Mouse (Mus musculus) cerebellum, adult 9-10 months (tissue): ENCODE measurements around the gene Mcub.

Source experiments
- DNase-seq: peaks from one replicate; pipeline ENCODE4 v3.0.0; 2022

Gene Mcub

DNA sequence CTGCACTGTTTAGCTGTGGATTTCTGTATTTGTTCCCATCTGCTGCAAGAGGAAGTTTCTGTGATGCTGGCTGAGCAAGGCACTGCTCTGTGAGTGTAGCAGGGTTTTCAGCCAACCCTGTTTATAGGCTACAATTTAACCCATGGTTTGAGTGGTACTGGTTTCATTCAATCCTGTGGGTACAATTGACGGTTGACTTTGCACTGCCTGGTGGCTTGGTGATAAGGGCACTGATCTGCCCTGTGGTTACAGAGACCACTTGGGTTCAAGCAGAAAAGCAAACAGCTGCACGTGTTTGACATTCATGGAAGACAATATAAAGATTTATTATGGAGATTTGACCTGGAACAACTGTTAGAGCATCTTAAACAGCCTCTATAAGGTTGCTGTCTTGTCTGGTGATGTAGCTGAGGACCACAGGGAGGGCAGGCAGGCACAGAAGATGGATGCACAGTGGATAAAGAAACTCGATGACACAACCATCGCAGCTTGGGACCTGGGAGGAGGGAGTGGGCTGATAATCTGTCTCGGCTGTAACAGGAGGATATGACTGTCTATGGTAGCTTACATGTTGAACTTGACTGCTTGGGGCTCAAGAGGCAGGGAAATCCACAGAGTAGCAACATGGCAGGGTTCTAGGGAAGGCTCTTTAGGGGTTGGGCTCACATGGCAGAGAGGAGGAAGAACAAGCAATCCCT is 23.6 kb downstream of the Mcub start:
- DNase-seq: no peak

DNA sequence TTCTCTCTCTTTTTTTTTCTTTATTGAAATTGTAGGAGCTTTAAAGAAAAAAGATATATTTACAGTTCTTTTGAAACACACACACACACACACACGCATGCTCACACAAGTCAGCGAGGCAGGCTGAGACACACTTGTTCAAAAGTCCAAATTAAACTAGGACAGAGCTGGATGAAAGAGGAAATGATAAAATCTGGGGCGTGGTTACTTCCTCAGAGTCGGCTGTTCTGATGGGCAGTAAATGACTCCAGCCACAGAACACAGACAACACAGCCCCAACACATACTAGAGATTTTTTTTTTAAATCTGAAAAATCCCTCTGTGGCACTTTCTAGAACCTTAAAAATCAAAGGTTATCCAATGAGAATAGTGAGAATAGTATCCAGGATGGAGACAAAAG is 26.2 kb downstream of the Mcub start:
- DNase-seq: no peak

DNA sequence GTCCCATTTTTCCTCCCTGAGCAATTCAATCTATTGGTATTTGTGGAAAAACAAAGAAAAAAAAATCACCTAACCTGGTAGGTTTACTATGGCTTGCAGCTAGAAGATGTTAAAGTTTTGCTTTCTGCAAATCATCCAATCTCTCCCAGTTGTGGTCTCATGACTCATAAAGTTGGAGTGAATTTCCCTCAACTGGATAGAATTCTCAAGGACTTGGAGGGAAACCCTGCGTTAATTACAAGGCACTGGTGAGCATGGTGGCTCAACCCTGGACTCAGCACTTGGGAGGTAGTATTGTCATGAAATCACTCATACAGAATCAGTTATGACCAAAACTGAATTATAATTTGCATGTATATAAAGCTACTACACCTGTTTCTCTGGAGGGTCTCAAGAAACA is 28.7 kb downstream of the Mcub start:
- DNase-seq: no peak

DNA sequence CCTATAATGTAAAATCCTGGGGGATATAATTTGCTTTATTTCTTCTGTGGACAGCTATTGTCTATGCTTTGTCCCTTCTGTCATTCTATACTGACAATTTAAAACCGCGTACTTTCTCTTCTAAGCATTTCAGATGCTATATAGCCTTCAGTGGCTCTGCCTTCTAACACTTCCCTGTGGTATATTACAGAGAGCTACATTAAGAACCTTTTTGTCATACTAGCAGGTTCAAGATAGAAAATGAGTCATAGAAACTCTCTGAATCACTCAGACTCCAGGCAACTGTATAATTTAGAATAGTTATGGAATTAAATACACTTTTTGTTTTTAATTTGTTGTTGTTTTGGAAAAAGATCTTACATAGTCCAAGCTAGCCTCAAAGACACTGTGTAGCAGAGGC is 29.2 kb downstream of the Mcub start:
- no peak for DNase-seq

DNA sequence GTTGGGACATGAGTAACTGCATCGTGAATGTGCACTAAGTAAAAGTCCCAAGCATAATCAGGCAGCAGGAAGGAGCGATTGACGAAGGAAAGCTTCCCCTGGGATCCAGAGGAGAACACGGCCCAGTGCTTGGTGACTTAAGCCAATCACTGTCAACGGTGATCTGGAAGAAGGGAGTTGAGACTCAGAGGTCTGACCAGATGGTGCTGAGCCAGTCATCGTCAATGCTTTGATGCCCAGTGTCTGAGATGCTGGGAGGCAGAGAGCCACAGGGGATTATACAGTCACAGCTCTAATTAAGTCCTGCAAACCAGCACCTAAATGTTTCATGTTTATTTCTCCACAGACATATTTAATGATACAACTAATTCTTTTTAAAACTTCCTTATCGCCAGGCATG is 30.9 kb downstream of the Mcub start:
- DNase-seq: no peak

DNA sequence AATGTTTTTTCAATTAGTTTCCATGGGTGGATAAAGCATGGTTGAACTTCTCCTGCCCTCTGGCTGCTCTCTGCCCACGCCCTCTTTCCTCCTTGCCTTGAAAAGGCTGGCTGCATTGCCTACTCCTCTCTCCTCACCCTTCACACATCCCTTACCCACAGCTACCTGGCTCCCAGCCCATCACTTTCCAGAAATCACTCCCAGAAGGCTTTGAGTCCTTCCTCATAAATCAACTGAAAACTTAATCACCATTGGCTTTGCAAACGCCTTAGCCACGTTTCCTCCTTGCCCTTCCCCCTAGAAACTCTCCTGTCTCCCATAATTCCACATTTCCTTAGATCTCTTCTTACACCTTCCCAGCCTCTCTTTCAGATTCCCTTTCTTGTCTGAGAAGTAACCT is 32.2 kb downstream of the Mcub start:
- no peak for DNase-seq

DNA sequence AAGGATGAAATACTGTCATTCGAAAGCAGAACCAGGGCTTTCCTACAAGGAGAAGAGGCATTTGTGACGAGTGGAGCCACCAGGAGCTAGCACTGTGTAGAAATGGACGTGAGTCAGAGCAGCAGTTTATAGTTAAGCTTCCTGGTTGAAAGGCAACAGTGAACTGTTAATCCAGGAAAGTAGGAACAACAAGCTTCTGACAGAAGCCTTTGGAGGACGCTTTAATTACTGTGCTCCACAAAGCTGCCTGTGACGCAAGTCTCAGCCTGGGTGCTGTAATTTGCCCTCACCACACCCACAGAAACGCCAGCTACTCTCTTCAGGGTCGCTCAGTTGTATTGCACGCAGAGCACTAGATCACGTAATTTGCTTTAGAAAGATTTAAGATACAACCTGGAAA is 33.4 kb downstream of the Mcub start:
- no peak for DNase-seq

DNA sequence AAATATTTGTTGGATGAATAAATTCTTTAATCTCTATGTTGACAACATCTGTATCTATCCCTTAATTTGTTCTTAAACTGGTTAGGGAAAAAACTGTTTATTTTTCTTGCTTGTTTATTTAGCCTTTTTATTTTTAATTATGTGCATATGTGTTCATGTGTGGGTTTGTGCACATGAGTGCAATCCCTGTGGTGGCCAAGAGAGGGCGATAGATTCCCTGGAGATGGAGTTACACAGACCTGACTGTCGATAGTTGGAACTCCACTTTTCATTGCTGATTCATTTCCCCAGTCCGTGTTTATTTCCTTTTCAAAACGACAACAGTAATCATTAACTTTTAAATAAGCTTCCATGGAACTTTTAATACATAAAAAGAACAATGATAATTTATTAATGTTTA is 37.6 kb downstream of the Mcub start:
- DNase-seq: no peak

DNA sequence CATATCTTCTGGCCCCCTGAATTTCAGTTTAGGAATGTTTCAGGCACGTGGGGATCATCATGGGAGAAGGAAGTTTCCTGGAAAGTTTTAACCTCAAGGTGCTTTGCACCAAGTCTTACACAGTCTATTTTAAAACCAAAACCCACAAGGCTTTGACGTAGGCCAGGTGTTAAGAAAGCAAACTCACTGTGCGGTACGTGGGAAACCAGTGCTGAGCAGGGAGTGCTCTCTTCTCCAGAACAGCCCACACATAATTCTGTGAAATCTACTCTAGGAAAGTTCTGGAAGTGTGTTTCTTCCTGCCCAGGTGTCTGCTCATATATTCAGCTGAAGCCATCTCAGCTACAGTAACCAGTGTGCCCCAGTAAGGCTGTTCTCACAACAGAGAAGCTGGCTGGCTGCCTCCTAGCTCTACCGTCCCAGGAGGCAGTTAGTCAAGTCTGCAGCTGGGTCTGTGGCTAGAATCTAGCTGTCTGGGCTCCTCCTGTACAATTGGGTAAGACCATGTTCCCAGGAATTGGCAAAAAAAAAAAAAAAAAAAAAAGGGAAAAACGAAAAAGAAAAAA is 39.7 kb downstream of the Mcub start:
- no peak for DNase-seq

DNA sequence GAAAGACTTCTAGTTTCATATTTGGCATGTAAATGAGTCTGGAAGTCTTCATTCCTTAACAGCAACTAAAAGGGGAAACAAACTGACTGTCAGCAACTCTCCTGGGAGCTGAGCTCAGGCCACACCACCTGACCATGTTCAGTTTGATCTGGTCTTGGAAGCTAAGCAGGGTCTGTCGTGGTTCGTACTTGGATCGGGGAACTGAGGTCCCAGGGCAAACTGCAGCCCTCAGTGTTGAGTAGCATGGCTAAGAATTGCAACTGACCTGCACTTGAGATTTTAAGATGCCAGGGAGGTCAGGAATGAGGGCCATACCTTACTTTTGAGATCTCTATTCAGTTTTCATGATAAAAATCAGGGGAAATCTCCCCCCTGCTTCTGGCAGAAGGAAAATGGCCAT is 44.1 kb downstream of the Mcub start:
- DNase-seq: no peak

DNA sequence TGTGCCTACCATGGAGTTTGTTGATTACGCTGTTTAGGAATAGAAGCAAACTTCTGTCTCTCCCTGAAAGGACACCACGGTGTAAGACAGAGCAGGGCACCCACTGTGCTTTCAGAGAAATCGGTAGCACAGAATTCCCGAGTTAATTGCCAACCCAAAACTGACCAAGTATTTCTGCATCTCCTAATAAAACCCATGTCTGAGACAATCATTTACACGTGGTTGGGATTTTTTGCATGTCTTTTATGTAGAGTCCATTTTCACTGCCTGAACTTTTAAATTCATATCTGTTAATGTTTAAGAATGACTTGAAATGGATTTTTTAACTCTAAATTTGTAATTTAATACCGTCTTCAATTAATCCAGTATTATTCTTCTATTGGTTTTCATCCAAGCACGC is 46.4 kb downstream of the Mcub start:
- DNase-seq: no peak

DNA sequence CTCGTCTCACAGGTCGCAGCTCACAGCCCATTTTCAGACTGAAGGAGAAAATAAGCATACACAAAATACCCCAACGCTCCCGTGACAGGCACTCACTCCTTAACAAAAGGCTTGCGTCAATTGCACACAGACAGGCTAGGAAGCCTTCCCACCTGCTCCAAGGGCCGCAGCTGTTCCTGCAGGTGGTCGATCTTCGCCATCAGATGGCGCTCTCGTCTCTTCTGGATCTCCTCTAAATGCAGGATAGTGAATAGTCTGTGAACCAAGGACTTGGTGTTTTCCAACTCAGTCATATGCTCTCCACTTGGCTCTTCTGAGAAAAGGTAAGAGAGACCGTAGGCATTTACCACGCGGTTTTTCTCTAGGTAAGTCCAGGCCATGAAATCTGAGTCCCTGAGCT is 51.6 kb downstream of the Mcub start:
- peak; percentile 28 for DNase-seq

DNA sequence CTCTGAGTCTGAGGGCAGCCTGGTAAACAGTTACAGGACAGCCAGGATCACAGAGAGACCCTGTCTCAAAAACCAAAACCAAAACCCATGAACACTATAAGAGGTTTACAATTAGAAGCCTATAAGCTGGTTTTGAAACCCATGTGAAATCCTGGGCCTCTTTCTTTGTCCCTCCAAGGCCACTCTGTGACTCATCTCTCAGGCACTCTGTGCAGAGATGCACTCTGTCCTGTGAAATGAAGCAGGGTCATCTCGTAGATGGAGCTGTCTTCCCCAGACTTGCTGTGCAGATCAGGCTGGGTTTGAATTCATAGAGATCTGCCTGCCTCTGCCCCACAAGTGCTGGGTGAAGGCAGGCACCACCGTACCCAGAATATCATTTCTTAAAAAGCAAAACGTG is 52.6 kb downstream of the Mcub start:
- DNase-seq: no peak

DNA sequence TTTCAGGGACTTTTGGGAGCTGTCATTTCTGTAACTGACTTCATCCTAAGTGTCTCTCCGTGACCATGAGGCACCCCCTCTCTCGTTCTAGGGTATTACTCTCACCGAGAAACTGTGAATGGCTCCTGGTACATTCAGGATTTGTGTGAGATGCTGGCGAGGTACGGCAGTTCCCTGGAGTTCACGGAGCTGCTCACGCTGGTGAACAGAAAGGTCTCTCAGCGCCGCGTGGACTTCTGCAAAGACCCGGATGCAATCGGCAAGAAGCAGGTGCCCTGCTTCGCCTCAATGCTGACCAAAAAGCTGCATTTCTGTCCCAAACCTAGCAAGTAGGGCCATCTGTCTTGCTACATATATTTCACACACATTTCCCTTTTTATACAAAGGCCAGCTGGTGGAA is 56.8 kb downstream of the Mcub start:
- no peak for DNase-seq

DNA sequence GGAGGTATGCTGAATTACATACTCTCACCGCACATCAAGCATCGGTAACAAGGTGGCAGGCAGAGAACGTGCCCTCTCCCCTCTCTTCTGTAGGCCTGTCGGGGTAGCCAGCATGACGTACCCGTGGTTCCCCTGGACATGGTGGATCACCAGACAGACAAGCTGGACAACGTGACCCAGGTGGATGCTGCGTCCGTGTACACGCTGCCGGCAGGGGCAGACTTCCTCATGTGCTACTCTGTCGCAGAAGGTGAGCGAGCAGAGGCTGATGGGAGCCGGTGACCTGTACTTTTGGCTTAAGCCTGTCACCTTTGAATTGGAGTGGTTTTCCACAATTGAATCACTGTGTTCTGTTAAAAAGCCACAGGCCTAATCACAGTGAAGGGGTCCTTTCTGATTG is 58.0 kb downstream of the Mcub start:
- DNase-seq: no peak

DNA sequence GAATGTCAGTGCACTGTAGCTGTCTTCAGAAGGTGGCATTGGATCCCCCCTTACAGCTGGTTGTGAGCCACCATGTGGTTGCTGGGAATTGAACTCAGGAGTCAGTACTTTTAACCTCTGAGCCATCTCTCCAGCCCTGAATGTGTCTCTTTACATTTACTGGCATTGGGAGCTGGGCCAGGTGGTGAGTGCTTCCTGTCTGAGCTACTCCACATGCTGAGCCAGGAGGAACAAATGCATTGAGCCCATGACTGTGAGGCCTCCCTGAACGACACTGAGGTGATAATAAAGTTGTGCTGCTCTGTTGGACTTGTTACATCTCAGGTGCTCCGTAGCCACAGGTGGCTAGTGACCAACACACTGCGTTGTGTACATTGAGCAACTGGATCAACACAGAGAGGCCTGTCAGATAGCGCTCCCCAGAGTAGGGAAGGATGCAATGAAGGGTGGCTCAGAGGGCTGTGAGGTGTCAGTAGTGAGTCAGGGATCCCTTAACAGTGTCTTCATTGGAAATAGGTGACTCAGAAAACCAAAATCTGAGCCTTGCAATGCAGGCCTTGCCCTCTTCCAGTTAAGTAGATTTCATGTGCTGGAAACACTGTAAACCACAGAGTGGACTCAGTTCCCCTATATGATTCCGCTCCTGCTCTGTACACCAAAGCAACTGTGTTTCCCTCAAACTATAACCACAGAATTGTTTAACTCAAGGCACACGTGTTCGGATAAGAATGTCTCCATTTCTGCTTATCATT is 65.4 kb downstream of the Mcub start:
- no peak for DNase-seq

DNA sequence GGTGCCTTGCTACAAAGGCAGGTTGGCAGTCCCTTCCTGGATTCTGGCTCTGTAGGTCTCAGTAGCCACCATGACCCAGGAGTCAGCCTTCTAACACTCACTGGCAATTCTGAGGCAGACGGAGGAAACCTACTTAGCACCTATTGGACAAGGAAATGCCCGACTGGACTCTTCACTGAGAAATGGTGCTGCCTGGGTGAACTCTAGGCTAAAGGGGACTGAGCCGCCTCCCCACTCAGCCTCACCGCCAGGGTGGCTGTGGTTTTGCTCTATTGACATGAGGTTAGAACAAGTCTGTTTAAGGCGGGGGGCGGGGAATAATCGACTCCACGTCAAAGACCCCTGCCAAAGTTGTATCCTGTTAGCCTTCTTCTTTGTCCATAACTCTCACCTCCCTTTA is 66.1 kb downstream of the Mcub start:
- no peak for DNase-seq

DNA sequence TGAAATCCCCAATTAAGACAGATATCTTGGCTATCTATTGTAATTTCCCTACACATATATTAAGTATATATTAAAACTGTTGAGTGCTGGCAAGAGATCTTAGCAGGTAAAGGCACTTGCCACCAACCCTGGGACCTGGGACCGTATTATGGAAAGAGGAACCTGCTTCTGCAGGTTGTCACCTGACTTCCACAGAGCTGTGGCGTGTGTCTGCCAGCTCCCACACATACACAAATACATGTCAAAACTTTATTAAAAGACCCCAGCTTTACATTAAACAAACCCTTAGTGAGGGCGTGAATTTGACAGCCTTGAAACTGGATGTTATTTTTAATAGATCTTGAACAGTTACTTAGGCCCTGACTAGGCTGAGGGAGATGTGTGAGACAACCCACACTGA is 66.6 kb downstream of the Mcub start:
- no peak for DNase-seq

DNA sequence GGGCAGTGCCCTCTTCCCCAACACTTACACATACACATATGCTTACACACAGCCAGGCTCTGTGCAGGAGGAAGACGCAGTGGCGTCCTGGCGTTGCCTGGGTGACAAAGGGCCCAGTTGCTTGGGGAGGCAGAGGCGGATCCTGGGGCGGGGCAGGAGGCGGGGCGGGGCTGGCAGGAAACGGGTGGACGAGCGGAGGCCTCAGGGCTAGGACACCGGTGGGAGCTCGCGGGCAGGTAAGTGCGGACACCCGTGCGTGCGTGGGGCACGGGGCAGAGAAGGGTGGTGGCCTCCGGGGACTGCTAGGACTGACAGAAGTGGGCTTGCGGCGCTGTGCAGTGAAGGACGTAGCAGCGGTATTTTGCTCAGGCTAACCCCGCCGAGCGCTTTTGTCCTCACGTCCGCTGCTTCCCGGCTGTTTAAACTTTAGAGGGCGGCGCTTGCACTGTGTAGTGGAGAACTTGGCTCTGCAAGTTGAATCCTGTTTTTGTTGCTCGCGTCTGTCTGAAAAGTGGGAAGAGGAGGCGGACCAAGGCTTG is 68.7 kb downstream of the Mcub start, which contains the start of gene Casp6:
Gene Casp6, plus strand, starts transcription at position 155 of the 539 bp plus-strand sequence.
- peak; percentile 20 for DNase-seq

DNA sequence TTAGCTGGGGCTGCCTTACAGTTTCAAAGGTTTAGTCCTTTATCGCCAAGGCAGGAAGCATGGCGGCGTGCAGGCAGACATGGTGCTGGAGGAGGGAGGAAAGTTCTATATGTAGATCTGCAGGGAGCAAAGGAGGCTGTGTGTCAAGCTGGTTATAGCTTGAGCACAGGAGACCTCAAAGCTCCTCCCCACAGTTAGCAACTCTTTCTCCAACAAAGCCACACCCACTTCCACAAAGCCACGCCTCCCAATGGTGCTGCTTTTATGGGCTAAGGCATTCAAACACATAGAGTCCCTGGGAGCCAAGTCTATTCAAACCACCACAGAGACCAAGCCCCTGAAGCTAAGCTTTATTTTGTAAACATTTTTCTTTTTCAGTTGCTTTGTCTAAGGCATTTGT is 71.1 kb downstream of the Mcub start:
- DNase-seq: no peak

DNA sequence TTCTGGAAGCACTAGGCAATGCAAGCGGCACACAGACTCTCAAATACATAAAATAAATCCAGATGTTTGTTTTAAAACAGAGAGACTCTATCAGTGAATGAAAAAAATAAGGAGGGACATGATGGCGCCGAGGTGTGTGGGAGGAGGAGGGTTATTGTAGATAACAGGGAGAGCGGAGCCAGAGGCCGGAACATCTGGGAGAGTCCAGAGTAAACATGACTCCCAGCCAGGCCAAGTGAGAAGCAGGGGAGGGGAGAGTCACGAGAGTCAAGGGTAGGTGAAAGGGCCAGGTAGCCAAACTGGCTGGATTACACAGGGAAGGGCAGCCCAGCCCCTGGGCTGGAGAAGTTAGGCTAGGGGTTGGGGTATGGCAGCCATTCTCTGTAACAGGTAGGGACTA is 73.4 kb downstream of the Mcub start:
- DNase-seq: no peak

DNA sequence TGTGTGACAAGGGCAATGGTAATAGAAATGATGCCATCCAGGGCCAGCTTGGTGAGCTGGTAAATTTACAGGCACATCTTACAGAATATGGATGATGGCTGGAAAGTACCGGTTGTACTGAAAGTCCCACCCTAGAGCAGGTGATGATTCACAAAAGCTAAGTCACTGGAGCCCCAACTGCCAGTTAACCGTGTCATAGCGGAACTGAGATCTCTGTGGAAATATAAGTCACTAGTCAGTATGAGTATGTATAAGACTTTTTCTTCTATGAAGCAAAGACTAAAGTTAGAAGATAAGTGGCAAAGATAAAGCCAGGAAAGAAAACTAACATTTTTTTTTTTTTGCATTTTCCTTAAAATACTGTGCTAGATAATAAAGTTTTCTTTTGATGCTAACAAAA is 76.9 kb downstream of the Mcub start:
- no peak for DNase-seq

DNA sequence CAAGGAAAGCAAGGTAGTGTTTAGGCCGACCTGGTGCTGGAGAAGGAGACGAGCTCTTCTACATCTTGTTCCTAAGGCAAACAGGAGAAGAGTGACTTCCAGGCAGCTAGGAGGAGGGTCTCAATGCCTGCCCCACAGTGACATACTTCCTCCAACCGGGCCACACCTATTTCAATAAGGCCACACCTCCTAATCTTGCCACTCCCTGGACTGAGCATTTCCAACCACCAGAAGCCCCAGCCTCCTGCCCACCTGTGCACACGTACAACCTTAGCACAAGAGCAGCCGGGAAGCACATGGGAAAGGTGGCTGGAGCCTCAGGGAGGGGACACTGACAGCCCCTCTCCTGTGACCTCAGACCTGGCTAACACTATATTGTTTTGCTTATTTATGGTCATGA is 78.0 kb downstream of the Mcub start:
- no peak for DNase-seq
